Mouse (Mus musculus) right cerebral cortex, postnatal 10 days (tissue): ENCODE data around the gene Ankrd13b.

Source experiments
- DNase-seq, 2 experiments: peaks; one replicate each; pipeline ENCODE4 v3.0.0; 2021; ENCODE audit warnings: low spot score in 2 of 2

Ankrd13b gene

GRCm38 (mm10) chr11:77508068-77509021 is 18.9 kb upstream of the Ankrd13b start:
- DNase-seq, result peak; percentile 86 to 89

DNA sequence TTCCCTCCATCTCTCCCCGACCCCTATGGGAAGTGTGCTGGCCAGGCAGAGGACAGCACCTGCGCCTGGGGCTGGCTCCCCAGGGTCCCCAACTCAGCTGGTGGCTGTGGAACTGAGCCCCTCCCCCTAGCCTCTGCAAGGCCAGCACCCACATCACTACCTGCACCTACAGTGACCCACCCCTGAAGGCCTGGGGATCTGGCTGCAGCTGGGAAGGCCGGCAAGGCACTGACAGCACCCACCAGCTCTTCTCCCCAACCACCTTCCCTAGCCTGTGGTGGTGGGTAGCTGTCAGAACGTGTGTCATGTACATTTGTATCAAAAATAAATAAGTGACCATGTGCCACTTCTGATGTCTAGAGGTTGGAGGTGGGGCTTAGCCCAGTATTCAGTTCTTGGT is 17.9 kb upstream of the Ankrd13b start:
- DNase-seq, result peak in 1 of 2 experiments; percentile 27

DNA sequence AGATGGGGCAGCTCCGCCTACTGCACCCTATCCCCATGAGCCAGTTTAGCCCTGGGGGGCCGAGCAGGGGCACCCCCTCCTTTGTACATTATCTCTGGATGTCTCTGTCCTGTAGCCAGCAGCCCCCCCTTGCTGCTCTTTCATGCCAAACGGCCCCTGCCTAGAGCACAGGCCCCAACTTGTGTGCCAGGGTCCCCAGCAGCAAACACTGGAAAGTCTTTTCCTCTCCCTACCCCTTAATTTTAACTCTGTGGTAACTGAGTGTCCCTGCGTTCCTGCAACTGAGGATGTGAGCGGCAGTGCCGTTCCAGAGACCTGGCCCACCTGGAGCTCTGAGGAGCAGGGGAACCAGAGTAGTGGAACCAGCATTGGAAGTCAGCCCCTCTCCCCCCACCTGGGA is 17.5 kb upstream of the Ankrd13b start:
- peak; percentile 18 to 29 for DNase-seq

DNA sequence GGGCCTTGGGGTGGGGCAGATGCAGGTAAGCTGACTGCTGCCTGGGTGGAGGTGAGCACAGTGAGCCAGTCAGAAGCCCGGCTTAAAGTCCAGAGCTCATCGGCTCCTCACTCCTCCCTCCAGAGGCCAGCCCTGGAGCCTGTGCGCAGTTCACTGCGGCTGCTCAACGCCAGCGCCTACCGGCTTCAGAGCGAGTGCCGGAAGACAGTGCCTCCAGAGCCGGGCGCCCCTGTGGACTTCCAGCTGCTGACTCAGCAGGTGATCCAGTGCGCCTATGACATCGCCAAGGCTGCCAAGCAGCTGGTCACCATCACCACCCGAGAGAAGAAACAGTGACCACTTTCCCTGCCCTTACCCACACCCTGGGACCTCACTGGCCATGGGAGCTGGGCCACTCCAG is 16.8 kb upstream of the Ankrd13b start:
- DNase-seq, result peak; percentile 27 to 30

DNA sequence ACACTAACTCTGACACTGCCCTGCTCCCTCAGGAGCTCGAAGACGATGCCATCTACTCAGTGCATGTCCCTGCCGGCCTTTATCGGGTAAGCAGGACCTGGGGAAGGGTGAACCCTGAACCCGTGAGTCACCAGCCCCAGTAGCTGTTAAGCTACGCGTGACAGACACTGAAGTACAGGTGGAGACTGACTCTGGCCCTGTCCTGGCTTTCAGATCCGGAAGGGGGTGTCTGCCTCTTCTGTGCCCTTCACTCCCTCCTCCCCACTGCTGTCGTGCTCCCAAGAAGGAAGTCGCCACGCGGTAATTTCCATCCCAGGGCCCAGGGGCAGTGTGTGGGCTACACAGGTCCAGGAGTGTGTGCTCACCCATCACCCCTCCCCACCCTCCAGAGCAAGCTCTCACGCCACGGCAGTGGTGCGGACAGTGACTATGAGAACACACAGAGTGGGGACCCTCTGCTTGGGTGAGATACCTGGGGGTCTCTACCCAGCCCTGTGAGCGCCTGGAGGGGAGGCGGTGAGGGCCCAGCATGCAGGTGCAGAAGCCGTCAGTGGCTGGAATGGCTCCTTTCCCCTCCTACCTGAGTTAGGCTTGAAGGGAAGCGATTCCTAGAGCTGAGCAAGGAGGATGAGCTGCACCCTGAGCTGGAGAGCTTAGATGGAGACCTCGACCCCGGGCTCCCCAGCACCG is 16.0 kb upstream of the Ankrd13b start:
- no peak for DNase-seq

GRCm38 (mm10) chr11:77504377-77504776 is 14.9 kb upstream of the Ankrd13b start:
- DNase-seq, result no peak

DNA sequence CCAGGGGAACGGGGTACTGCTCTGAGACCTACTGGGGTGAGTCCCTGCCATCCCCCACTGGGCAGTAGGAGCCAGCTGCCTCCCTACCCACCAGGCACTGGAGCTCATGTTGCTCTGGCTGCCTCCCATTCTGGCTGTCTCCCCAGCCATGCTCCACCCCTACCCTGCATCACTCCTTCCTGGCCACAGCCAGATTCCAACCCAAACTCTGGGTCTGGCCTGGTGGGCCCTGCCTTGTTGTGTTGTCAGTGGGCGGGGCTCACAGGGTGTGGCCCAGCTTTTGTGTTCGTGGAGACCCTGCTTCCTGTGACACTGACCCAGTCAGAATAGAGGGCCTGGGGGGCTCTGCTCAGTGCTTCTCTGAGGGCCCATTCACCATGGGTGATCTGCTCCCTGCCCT is 14.0 kb upstream of the Ankrd13b start:
- no peak for DNase-seq

DNA sequence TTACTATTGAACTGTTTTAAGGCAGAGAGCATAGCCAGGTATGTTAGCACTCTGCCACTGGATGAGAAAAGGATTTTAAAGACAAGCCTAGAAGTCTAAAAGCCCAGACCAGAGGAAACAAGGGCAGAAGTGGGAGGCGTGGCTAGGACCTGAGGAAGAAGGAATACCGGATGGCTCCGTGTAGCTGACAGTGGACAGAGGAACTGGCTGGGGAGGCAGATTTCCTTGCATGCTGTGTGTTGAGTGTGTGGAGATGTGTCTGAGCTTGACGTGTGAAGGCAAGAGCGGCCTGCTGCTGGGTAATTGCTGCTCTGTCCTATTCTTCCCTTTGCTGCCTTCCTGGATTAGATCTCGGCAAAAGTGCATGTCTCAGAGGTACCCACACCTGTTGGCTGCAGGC is 13.0 kb upstream of the Ankrd13b start:
- DNase-seq, result no peak

- DNase-seq, result no peak
Measured at GRCm38 (mm10) chr11:77501971-77502370, 12.5 kb upstream of the Ankrd13b start.

DNA sequence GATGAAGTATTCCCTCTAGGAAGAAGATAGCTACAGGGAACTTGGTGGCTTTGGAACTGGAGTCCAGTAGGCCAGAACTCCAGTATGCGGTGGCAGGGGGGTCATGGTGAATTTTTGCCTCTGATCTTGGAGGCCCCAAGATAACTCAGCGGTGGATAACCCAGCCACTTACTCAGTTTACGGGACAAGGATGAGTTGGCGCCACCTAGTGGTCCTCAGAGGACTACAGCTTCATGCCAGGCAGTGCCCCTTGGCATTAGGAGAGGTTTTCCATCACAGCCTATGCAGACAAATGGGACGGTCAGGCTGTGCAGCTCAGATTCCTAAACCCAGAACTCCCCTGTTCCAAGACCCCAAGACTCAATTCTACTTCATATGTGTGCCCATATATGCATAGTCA is 11.9 kb upstream of the Ankrd13b start:
- DNase-seq, result peak; percentile 79 to 84

DNA sequence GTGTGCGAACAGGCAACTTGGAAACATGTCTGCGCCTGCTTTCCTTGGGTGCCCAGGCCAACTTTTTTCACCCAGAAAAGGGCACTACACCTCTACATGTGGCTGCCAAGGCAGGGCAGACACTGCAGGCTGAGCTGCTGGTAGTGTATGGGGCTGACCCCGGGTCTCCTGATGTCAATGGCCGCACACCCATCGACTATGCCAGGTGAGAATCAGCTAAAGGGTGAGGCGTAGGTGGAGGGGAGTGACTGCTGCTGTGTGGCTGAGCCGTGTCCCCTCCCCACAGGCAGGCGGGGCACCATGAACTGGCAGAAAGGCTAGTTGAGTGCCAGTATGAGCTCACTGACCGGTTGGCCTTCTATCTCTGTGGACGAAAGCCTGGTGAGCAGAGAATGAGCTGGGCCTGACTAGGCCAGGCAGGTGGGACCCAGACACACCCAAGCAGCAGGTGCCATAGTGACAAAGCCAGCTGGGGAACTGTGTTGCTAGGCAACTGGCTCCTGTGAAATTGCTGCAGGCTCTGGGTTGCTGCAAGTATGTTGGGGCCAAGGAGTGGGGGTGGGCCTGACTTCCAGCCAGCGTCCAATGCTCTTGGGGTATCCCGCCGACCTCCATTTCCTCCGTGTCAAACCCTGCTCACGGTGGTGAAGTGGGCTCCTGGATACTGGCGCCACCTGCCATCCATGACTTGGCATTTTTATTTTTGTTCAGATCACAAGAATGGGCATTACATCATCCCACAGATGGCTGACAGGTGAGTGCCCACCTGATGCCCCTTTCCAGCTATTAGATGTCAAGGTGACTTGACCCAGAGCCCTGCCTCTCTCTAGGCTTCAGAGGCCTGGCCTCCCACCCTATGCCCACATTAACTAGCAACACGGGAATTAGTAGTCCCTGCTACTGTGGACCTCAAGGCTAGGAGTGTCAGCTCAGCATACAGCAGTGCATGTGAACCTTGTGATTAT is 11.2 kb upstream of the Ankrd13b start:
- DNase-seq, result peak; percentile 67 to 85

- DNase-seq, result peak in 1 of 2 experiments; percentile 58
Measured at GRCm38 (mm10) chr11:77499354-77499753, 9.9 kb upstream of the Ankrd13b start.

DNA sequence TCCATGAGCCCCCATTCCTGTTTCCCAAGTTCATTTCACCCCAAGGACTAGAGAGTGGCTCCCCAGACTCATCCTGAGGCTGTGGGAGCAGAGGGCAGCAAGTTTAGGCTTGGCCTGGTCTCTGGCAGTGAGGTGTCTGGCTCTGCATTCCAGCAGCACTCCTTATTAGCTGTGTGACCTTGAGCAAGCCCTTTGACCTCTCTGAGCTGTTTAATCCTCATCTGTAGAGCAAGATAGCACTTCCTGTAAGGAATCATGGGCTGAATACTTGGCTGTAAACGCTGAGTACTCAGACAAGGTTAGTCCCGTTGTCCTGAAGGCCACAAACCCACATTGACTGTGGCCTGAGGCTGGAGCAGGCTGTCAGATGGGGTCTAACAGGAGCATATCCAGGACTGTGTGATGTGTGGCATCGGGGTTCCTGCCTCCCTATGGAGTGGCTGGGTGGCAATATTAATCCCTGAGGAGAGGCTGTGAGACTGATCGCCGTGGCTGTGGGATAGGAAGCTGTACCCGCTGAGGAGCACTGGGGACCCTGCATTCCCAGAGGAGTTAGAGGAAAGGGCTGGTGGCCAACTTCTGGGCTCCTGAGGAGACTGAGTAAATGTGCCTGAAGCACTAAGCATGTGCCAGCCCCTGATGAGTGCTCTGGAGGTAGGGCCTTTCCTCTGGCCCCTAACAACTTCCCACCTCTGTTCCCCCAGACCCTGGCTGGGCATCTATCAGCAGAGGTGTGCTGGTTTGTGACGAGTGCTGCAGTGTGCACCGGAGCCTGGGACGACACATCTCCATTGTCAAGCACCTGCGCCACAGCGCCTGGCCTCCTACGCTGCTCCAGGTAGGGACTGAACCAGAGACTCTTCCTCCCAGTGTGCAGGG is 9.0 kb upstream of the Ankrd13b start:
- no peak for DNase-seq

GRCm38 (mm10) chr11:77497851-77498250 is 8.4 kb upstream of the Ankrd13b start:
- peak in 1 of 2 experiments; percentile 44 for DNase-seq

DNA sequence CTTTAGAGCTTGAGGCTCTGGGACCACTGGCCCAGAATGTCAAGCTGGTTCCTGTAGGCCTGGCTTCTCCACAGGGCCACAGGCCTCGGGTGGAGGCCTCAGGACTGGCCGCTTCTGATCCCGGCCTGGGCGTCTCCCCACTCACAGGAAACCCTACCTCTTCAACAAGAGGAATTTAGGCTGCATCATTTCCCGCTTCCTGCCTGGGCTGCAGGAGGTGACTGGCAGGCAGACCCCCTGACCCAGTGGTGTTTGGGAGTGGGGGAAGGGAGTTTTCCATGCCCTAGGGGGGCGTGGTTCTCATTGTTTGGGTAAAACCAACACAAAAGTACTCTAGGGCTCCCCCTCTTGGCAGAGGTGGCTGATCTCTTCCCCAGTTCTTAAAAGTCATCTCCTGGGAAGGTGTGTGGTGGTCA is 7.9 kb upstream of the Ankrd13b start:
- DNase-seq, result peak in 1 of 2 experiments; percentile 52

- no peak for DNase-seq
Measured at GRCm38 (mm10) chr11:77495507-77495906, 6.0 kb upstream of the Ankrd13b start.

- DNase-seq, result no peak
Measured at GRCm38 (mm10) chr11:77494782-77495181, 5.3 kb upstream of the Ankrd13b start.

DNA sequence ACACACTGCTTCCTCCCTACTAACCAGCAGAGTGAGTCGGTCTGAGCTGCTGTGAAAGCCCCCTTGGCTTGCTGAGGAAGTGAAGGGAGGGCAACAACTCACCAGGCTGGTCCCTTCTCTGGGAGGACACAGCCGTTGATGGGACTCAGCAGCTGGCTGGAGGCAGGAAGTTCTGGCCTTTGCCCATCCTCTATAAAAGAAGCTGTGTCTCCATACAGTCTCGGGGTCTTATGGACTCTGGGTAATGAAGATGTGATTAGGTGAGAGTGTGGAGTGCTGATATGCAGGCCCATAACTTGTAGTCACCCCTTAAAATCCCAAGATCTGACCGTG is 4.8 kb upstream of the Ankrd13b start:
- DNase-seq, result no peak

- peak; percentile 67 to 78 for DNase-seq
Measured at GRCm38 (mm10) chr11:77493512-77494343, 4.2 kb upstream of the Ankrd13b start, which contains the start of gene Git1. Gene Git1 (plus strand): TSS chr11:77493562.

DNA sequence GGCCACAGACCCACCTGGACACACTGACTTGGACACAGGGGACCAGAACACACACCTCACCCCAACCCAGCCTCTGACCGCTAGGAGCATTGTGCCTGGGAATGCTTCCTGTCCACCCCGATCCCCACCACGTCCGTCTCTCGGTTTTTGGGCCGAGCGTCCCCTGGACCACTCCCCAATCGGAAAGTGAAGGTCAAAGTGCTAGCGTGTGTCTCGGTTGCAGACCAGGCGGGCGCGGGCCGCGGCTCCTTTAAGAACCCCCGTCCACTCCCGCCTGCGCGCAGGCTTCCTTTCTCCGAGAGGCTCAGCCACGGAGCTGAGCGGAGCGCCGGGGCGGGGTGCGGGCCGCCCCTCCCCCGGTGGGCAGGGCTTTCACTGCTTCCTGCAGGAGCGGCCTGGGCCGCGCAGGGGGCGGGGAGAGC is 3.4 kb upstream of the Ankrd13b start:
- DNase-seq, result peak; percentile 96
